Mouse (Mus musculus) limb, embryonic 13.5 days (tissue): ENCODE measurements at regions not wholly inside any gene's neighbourhood (a gene's known extent, or its start where the extent isn't known, plus 50 kb on each side); places are given as distances from the start of the nearest gene placed in this dataset.
A peak's percentile ranks its signal among the peaks of the same experiment; 100 is the strongest.

ENCODE experiments used
- ATAC-seq: fragments of 200-750 bp; cut with Nextera tagmentation; 2 replicates; pipeline ENCODE4 v1.8.0; 2017; ENCODE audit warnings: low read depth, moderate number of reproducible peaks, moderate TSS enrichment; ENCODE audit not compliant: low FRiP score
- H3K27ac ChIP-seq: fragments of 300-500 bp; sonication (generic); 2 replicates; pipeline ENCODE4 v1.5.1; 2015; ENCODE audit warnings: inconsistent platforms, mild to moderate bottlenecking, moderate library complexity
- H3K27me3 ChIP-seq: fragments of 300-500 bp; sonication (generic); 2 replicates; pipeline ENCODE4 v1.6.1; 2015; ENCODE audit warnings: mild to moderate bottlenecking, inconsistent platforms
- H3K36me3 ChIP-seq: fragments of 300-500 bp; sonication (generic); 2 replicates; pipeline ENCODE4 v1.6.1; 2015; ENCODE audit warnings: inconsistent platforms, mild to moderate bottlenecking, moderate library complexity
- H3K4me1 ChIP-seq: fragments of 300-500 bp; sonication (generic); 2 replicates; pipeline ENCODE4 v1.6.1; 2015; ENCODE audit warnings: inconsistent platforms
- H3K4me2 ChIP-seq: fragments of 300-500 bp; sonication (generic); replicated peaks from 2 replicates; pipeline ENCODE4 v1.6.1; 2015; ENCODE audit warnings: inconsistent platforms, mild to moderate bottlenecking, moderate library complexity
- H3K4me3 ChIP-seq: fragments of 300-500 bp; sonication (generic); 2 replicates; pipeline ENCODE4 v1.5.1; 2015; ENCODE audit warnings: moderate library complexity, mild to moderate bottlenecking, inconsistent platforms
- H3K9ac ChIP-seq: fragments of 300-500 bp; sonication (generic); 2 replicates; pipeline ENCODE4 v1.6.1; 2015; ENCODE audit warnings: mild to moderate bottlenecking, inconsistent platforms
- H3K9me3 ChIP-seq: fragments of 300-500 bp; sonication (generic); 2 replicates; pipeline ENCODE4 v1.6.1; 2016; ENCODE audit warnings: inconsistent platforms
- WGBS: fragments of 180-500 bp; shearing (Covaris S2); methylation state at CpG from one replicate; pipeline ENCODE4 v1.1.7; 2015; 5-methylcytosine and 5-hydroxymethylcytosine counted together

DNA sequence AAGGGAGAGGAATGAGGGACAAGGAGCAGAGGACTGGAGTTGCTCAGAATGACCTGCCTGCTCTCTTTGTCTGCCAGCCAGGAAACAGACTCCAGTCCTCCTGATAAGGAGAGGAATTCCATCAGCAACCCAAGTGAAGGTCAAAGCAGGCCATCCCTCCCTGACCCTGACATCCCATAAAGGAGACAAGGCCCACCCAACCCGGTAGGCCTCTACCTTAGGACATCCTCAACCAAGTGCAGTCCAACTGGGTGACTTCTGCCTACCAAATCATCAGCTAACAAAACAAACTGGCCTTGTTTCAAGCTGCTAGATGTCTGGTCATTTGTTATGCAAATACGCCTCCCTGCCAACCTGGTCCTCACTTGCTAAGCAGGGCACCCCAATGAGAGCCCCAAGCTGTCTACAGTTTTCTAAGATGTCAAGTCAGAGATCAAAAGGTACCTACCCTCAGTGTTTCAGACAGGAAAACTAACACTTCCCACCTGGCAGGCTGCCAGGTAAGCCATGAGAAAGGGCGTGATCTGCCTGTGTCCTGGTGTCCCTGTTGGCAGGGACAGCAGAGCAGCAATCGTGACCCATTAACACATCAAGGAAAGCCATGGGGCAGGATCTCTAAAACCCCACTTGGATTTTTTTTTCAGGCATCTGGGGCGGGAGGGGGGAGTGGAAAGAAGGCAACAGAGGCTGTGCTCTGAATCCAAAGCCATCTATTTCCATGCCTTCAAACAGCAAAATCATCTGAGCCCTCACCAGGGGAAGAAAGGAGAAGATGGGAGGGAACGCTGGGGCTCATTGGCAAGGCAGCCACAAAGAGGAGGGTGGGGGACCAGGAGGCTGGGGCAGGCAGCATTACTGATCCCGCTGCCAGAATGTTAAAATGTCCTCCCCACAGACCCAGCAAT lies 227.6 kb upstream of the Cdh5 start:
- Histone ChIP-seq H3K27me3 (no peaks in the 10 kb centered on the region), H3K27ac (no peak overlapping the region), H3K4me2 (no peak overlapping the region), H3K9me3 (no peaks in the 10 kb centered on the region), H3K4me3 (no peak overlapping the region), H3K9ac (no peak overlapping the region), H3K4me1 (peaks cover 17% of the 10 kb centered on the region), H3K36me3 (no peaks in the 10 kb centered on the region)
- no peak for ATAC-seq
- WGBS = 25% methylated on average over 7 of the region's 7 CpGs

DNA sequence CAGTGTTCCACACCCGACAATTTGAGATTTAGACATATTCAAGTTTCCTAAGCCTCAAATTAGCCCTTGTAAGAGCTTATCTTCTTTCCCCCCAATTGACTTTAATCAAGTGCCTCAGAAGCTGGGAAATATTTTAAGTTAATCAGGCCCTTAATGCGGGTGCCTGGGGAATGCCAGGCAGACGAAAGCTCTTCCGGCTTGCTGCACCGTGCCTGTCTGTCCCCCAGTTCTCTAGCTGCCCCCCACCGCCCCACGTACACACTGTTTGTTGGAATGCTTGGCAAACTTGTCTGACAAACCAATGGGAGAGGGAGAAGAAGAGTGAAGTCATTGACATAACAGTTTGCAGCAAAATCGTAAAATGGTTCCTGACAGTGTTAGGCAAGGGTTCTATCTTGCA lies 226.9 kb upstream of the Cdh5 start:
- Histone ChIP-seq H3K9ac (no peak overlapping the region), H3K4me1 (peaks cover 17% of the 10 kb centered on the region), H3K27ac (no peak overlapping the region), H3K36me3 (no peaks in the 10 kb centered on the region), H3K27me3 (no peaks in the 10 kb centered on the region), H3K4me3 (no peak overlapping the region), H3K9me3 (no peaks in the 10 kb centered on the region), H3K4me2 (no peak overlapping the region)
- WGBS = 45% methylated on average over 8 of the region's 8 CpGs
- no peak for ATAC-seq

DNA sequence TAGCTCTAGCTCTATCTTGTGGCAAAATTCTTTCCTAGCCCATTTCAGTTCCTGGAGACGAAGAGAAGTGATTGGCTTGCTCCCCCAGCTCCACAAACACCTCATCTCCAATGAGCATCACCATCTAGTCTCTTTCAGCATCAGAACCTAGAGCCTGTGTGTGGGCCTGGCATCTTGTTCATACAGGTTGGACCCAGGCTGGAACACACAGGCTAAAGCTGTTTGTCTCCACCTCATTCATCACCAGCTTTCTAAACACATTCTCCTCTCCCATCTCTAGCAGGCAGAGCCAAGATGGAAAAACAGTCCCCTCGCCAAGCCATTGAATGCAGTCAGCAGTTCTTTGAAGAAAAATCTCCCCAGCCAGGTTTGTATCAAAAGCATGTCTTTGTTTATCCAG lies 221.9 kb upstream of the Cdh5 start:
- Histone ChIP-seq H3K4me2 (no peak overlapping the region), H3K27me3 (no peaks in the 10 kb centered on the region), H3K4me1 (peaks cover 2% of the 10 kb centered on the region; the same call in 1 of the 2 replicates), H3K27ac (no peak overlapping the region), H3K9ac (no peak overlapping the region), H3K4me3 (no peak overlapping the region), H3K9me3 (no peaks in the 10 kb centered on the region), H3K36me3 (no peaks in the 10 kb centered on the region)
- ATAC-seq = no peak
- 82% methylated on average over 2 of the region's 2 CpGs for WGBS

DNA sequence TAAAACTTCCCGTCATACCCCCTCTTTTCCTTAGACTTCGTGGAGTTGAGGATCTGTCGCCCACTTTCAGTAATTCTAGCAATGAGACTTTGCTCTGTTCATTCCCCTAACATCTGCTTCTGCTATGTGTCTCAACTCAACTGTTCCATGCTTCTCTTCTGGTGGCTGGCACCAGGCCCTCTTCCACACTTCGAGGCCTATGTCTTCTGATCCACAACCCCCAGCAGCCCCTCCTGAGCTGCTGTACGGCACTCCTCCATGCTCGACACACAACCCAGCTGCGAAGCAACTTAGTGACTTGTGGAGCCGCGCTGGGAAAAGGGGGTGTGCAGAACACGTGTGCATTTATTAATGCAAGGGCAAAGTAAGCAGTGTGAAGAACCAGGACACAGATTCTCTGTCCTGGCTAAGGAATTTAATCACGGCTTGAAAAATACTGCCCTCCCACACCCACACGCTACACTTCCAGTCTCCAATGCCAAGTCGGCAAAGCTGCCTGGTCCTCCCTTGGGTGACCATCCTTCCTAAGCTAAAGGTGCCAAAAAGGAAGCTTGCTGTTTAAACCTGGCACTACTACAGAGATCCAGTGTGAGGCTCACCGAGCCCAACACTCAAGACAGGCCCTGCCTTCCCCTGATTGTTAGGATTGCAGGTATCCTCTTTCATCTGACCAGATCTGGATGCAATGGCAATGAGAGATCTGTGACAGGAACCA lies 220.8 kb upstream of the Cdh5 start:
- no peaks in the 10 kb centered on the region for H3K9me3 ChIP-seq
- H3K4me2 ChIP-seq = no peak overlapping the region
- no peaks in the 10 kb centered on the region for H3K36me3 ChIP-seq
- WGBS = 82% methylated on average over 14 of the region's 14 CpGs
- no peaks in the 10 kb centered on the region for H3K4me1 ChIP-seq
- no peak overlapping the region for H3K4me3 ChIP-seq
- no peak for ATAC-seq
- H3K27me3 ChIP-seq = no peaks in the 10 kb centered on the region
- no peak overlapping the region for H3K9ac ChIP-seq
- H3K27ac ChIP-seq = no peak overlapping the region

DNA sequence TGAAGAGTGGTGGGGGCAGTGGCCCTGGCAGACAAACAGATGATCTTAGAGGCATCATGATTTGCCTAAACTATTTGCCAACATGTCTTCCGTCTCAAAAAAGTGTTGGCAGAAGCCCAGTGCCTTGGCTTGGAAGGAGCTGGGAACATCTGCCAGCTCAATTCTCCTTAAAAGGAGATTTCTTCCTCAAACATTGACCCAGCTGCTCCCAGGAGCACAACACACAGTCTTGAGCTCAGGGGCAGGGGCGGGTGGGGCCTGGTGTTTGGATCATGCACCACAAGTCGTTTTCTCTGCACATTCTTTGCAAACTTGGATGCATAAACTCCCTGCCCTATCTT lies 220.3 kb upstream of the Cdh5 start:
- Histone ChIP-seq H3K27me3 (no peaks in the 10 kb centered on the region), H3K4me3 (no peak overlapping the region), H3K9ac (no peak overlapping the region), H3K4me1 (no peaks in the 10 kb centered on the region), H3K9me3 (no peaks in the 10 kb centered on the region), H3K27ac (no peak overlapping the region), H3K4me2 (no peak overlapping the region), H3K36me3 (no peaks in the 10 kb centered on the region)
- 73% methylated on average over 3 of the region's 3 CpGs for WGBS
- no peak for ATAC-seq

DNA sequence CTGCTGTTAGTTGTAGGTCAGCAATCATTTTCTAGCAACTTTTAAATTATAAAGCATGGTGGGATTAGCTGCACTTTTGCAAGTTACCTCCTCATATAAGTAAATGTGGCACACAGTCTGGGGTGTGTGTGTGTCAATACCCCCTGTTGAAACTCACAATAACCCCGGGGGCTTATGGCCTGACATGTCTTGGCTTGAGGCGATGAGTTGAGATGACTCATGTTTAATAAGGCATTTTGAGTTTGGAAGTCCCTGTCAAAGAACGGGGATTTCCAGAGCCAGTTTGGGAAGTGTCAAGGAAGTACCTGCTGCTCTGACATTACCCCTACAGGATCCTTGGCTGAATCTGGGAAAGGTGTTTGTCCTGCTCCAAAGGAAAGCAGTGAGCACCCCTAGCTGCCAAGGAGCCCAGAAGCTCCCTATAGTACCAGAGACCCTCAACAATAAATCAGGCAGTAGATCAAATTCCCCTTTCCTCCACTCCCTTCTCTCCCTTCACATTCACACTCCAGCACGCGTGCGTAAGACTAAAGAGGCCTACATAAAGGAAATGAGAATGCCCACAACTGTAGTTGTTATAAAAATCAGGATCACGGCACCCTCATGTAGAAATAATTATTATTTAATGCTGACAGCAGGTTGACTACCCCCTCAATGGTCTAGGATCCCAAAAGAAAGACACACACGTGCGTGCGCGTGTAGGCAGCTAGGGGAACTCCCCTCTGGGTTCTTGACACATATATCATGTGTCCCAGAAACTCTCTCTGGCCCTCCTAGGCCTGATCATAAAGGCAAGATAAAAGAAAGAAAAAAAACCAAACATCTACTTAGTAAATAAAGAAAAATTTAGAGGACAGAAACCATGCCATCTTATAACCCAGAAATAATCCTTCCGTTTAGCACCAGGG lies 216.3 kb upstream of the Cdh5 start:
- H3K9me3 ChIP-seq = no peaks in the 10 kb centered on the region

DNA sequence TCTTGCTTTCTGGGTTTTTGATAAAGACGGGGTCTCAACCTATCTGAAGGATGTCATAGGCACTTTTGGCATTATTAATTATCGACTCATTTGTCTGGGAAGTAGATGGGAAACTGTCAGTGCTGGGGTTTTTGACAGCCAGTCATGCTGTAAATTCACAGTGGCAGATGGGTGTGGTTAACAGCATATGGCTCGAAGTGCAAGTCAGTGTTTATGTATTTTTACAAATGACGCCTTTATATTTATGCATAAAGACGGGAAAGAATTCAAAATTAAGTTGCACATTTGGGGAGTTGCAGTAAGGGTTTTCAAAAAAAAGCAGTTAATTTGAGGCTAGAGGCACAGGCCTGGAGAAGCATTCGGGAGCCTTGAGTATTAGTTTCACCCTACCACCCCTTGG lies 206.8 kb upstream of the Cdh5 start:
- no peak overlapping the region for H3K4me3 ChIP-seq
- no peak for ATAC-seq
- H3K27ac ChIP-seq = no peak overlapping the region
- peaks cover 11% of the 10 kb centered on the region for H3K4me1 ChIP-seq
- H3K9me3 ChIP-seq = no peaks in the 10 kb centered on the region
- H3K4me2 ChIP-seq = no peak overlapping the region
- H3K27me3 ChIP-seq = peaks cover 5% of the 10 kb centered on the region; the same call in 1 of the 2 replicates
- no peaks in the 10 kb centered on the region for H3K36me3 ChIP-seq
- H3K9ac ChIP-seq = no peak overlapping the region
- WGBS = 79% methylated on average over 6 of the region's 6 CpGs

More for the DNA sequence above, 216.3 kb upstream of the Cdh5 start:
- no peak for ATAC-seq
- Histone ChIP-seq H3K27me3 (no peaks in the 10 kb centered on the region), H3K4me3 (no peak overlapping the region), H3K27ac (no peak overlapping the region), H3K9ac (no peak overlapping the region), H3K4me1 (no peaks in the 10 kb centered on the region), H3K4me2 (no peak overlapping the region), H3K36me3 (no peaks in the 10 kb centered on the region)
- WGBS = 85% methylated on average over 12 of the region's 12 CpGs

DNA sequence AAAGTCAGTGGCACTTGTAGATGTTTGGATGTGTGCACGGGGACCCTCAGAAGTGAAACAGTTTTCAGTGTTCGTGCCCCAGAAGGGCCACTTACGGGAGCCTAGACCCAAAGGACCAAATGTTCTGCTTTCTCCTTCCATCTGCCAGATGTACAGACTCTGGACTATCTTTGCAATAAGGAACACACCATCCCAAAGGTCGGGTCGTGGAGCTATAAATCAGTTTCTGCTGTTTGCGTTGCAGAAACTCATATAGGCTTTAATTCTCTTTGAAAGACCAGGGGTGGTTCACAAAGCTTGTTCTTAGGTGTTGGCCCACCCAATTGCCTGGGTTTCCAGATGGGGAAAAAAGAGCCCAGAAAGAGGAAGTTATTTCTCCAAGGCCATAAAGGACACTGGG lies 206.3 kb upstream of the Cdh5 start:
- no peak overlapping the region for H3K4me2 ChIP-seq
- no peak for ATAC-seq
- 71% methylated on average over 6 of the region's 6 CpGs for WGBS
- peaks cover 11% of the 10 kb centered on the region for H3K4me1 ChIP-seq
- no peaks in the 10 kb centered on the region for H3K9me3 ChIP-seq
- H3K27me3 ChIP-seq = peaks cover 5% of the 10 kb centered on the region; the same call in 1 of the 2 replicates
- H3K4me3 ChIP-seq = no peak overlapping the region
- no peaks in the 10 kb centered on the region for H3K36me3 ChIP-seq
- H3K27ac ChIP-seq = no peak overlapping the region
- H3K9ac ChIP-seq = no peak overlapping the region

DNA sequence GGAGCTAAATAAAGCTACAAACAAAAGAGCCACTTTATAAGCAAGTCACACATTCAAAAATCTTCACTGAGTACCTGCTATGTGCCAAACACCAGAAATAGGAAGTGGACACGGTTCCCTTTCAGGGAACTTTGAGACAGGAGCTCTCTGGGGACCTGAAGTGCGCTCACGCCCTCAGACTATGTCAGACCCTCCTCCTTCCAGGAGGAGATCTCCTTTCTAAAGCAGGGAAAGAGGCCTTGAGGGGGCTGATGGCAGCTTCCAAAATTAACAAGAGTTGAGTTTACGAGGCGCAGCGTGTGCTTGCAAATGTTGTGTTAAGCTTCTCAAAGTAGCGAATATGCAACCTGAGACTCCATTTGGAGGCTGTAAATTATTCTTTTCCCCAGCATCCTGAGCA lies 204.0 kb upstream of the Cdh5 start:
- peak overlapping the region; percentile 42 for H3K4me2 ChIP-seq
- no peaks in the 10 kb centered on the region for H3K9me3 ChIP-seq
- no peaks in the 10 kb centered on the region for H3K36me3 ChIP-seq
- H3K27ac ChIP-seq = 0 out of 2 replicates have a peak overlapping the region, but pooled peaks have one; percentile 17
- H3K9ac ChIP-seq = no peak overlapping the region
- H3K4me3 ChIP-seq = no peak overlapping the region
- H3K27me3 ChIP-seq = peaks cover 8% of the 10 kb centered on the region; the same call in 1 of the 2 replicates
- WGBS = 22% methylated on average over 7 of the region's 7 CpGs
- no peak for ATAC-seq
- H3K4me1 ChIP-seq = peaks cover 15% of the 10 kb centered on the region

DNA sequence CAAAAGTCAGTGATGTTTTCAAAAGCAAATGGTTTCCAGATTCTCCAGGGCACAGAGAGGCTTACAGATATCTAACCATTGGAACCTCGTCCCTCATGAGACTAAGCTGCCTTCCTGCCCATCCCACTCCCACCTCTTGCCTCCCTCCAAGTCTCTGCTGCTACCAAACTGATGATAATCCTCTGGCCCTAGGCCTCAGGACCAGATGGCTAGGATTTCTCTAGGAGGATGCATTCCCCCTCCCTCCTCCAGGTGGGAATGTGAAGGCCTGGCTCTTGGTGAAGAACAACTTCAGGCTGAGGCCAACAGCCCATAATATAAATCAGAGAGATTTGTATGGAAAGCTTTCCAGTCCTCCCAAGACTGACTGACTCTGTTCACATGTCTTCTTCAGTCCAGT lies 198.9 kb upstream of the Cdh5 start:
- no peak overlapping the region for H3K9ac ChIP-seq

DNA sequence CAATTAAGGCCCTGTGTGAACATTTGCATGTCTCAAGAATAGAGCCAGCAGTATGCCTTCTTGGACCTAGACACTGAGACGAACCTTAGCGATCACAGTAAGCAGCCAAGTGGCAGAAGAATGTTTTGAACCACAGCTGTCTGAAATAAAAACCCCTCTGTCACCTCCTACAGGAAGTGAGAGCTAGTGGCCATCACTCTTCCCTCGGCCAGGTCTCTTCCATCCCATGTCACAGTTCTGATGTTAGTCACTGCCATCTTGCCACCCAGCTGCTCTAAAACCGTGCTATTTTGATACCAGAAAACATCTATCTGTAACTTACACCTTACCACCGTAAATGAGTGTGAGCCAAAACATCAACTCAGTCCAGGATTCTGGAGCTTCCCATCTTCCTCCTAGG lies 197.8 kb upstream of the Cdh5 start:
- H3K27ac ChIP-seq = no peak overlapping the region
- 83% methylated on average over 5 of the region's 5 CpGs for WGBS
- ATAC-seq = no peak

More for the DNA sequence above, 198.9 kb upstream of the Cdh5 start:
- 0 out of 2 replicates have a peak, but pooled peaks cover 7% of the 10 kb centered on the region for H3K9me3 ChIP-seq
- 63% methylated on average over 1 of the region's 1 CpGs for WGBS
- H3K4me3 ChIP-seq = no peak overlapping the region
- peaks cover 8% of the 10 kb centered on the region; the same call in 1 of the 2 replicates for H3K27me3 ChIP-seq
- no peak for ATAC-seq
- H3K27ac ChIP-seq = no peak overlapping the region
- no peaks in the 10 kb centered on the region for H3K36me3 ChIP-seq
- peaks cover 8% of the 10 kb centered on the region for H3K4me1 ChIP-seq
- H3K4me2 ChIP-seq = no peak overlapping the region

More for the DNA sequence above, 197.8 kb upstream of the Cdh5 start:
- H3K4me3 ChIP-seq = no peak overlapping the region
- no peak overlapping the region for H3K4me2 ChIP-seq
- H3K4me1 ChIP-seq = 0 out of 2 replicates have a peak, but pooled peaks cover 4% of the 10 kb centered on the region
- no peak overlapping the region for H3K9ac ChIP-seq
- H3K27me3 ChIP-seq = peaks cover 6% of the 10 kb centered on the region; the same call in 1 of the 2 replicates
- no peaks in the 10 kb centered on the region for H3K36me3 ChIP-seq
- H3K9me3 ChIP-seq = 0 out of 2 replicates have a peak, but pooled peaks cover 7% of the 10 kb centered on the region
